Comparison of ENCODE assay signal across 9 mouse cellular contexts in the genomic region with DNA sequence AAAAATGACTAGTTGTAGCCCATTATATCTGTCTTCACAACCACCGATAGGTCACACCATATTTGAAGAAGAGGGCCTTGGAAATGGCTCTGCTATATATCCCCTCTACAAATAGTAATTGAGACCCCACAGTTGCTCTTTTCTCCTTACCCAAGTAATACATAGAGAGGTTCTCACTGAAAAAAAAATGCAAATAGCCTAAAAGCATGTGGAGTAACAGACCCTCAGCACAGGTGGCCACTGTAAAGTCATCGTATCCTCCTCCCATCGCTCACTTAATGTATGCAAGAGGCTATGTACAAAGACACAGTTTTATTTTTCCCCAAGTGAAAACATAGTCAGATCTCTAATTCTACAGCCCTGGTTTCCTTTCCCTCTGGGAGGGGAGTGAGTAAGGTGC. TPM values are rescaled to one million over a fixed set of nuclear protein-coding genes. Genes with fewer than 3 reads are reported as not detected.
A peak's percentile ranks its signal among the peaks of the same experiment; 100 is the strongest.
DNase-seq lines count a peak whose midpoint lies in the region; ATAC-seq and TF ChIP-seq lines count a peak whose summit lies in the region.
"Had no signal": no experiment of that assay in that cellular context is flagged by ENCODE, and none has a peak within 500 bp of the region (broad histone marks: within the 10 kb centered on the region; RNA-seq: fewer than 3 reads in every experiment).

No protein-coding gene starts in this region.

- no peak for DNase-seq in left cerebral cortex, adult 2 months (ENCODE audit: extremely low spot score in 1 of 2, low spot score in 2 of 2)
- DNase-seq in left cerebral cortex, postnatal 14 days (ENCODE audit: low spot score in 2 of 2) = no peak
- no peak for DNase-seq in hindbrain, postnatal 0 days (ENCODE audit: low spot score)
- no peak for DNase-seq in left cerebral cortex, postnatal 36 days (ENCODE audit: low spot score in 2 of 2)
- DNase-seq in layer of hippocampus, postnatal 25 days (ENCODE audit: extremely low spot score in 1 of 2, low spot score in 1 of 2) = no peak
- DNase-seq: lung, adult 18-20 months; right cerebral cortex, postnatal 25 days had no signal

- no peaks in the 10 kb centered on the region for H3K9me3 ChIP-seq in hindbrain, postnatal 0 days (ENCODE audit: low read length)

- H3K79me2 ChIP-seq in myocyte (ENCODE audit: control insufficient read depth, insufficient read depth) = peaks cover 68% of the 10 kb centered on the region

- peaks cover 36% of the 10 kb centered on the region for H3K4me1 ChIP-seq in embryonic fibroblast, embryonic 13.5 days (ENCODE audit: control insufficient read depth, insufficient read depth, low read length)
- H3K4me1 ChIP-seq in hindbrain, postnatal 0 days (ENCODE audit: insufficient read depth, low read length) = peaks cover 42% of the 10 kb centered on the region

- no peak for TF ChIP-seq CTCF in left cerebral cortex, adult 2 months (IDR thresholded peaks at IDR 0.05)
- TF ChIP-seq CTCF in embryonic fibroblast, embryonic 13.5 days (IDR thresholded peaks at IDR 0.05; ENCODE audit: borderline replicate concordance, insufficient read depth, low read length) = no peak
- no peak for TF ChIP-seq CTCF in hindbrain, postnatal 0 days (IDR thresholded peaks at IDR 0.05; ENCODE audit: low read depth)

- H3K9ac ChIP-seq in hindbrain, postnatal 0 days (replicated peaks; ENCODE audit: low read length) = no peak overlapping the region

- no peaks in the 10 kb centered on the region for H3K36me3 ChIP-seq in hindbrain, postnatal 0 days (ENCODE audit: insufficient read depth, low read length)
- H3K36me3 ChIP-seq in myocyte (ENCODE audit: control insufficient read depth, insufficient read depth) = no peaks in the 10 kb centered on the region

- H3K27me3 ChIP-seq in hindbrain, postnatal 0 days (ENCODE audit: insufficient read depth, low read length) = no peaks in the 10 kb centered on the region
- H3K27me3 ChIP-seq in myocyte (ENCODE audit: control insufficient read depth, insufficient read depth, insufficient read length) = no peaks in the 10 kb centered on the region

- H3ac ChIP-seq in myocyte (ENCODE audit: control insufficient read depth, insufficient read length) = no peak overlapping the region

- WGBS in hindbrain, postnatal 0 days = 72% methylated on average over 3 of the region's 3 CpGs

- H3K27ac ChIP-seq in left cerebral cortex, adult 2 months = peak overlapping the region; percentile 24; the same call in 1 of the 2 replicates
- peak overlapping the region; percentile 95; the same call in 1 of the 2 replicates for H3K27ac ChIP-seq in embryonic fibroblast, embryonic 13.5 days (ENCODE audit: insufficient read depth, low read length)
- peak overlapping the region; percentile 22; the same call in 1 of the 2 replicates for H3K27ac ChIP-seq in hindbrain, postnatal 0 days

- TF ChIP-seq POLR2A in embryonic fibroblast, embryonic 13.5 days (IDR thresholded peaks at IDR 0.05; ENCODE audit: low read depth, low read length) = no peak
- no peak for TF ChIP-seq POLR2A in myocyte (IDR thresholded peaks at IDR 0.05; ENCODE audit: insufficient read length, low read depth)

- peak overlapping the region; percentile 90; the same call in 1 of the 2 replicates for H3K4me2 ChIP-seq in hindbrain, postnatal 0 days (ENCODE audit: low read depth, low read length)
- H3K4me2 ChIP-seq in myocyte (ENCODE audit: low read depth) = peak overlapping the region; percentile 72

- no peak overlapping the region for H3K4me3 ChIP-seq in left cerebral cortex, adult 2 months
- H3K4me3 ChIP-seq in embryonic fibroblast, embryonic 13.5 days (ENCODE audit: insufficient read depth, low read length) = no peak overlapping the region
- H3K4me3 ChIP-seq in hindbrain, postnatal 0 days (ENCODE audit: low read length) = no peak overlapping the region
- H3K4me3 ChIP-seq in myocyte = peak overlapping the region; percentile 61

- ATAC-seq in hindbrain, postnatal 0 days = no peak

- intact Hi-C loops in left cerebral cortex, adult 2 months (cut with DNase I) = loop anchor here (2.0 to 5.0 kb wide), 2 partner anchors 33 to 310 kb away; partner anchors contain the start of genes Atpaf2 and Gid4
- intact Hi-C loops in left cerebral cortex, postnatal 14 days (cut with DNase I) = no loop called here
- intact Hi-C loops in left cerebral cortex, postnatal 36 days (cut with DNase I) = loop anchor here (5.0 to 10.0 kb wide), 2 partner anchors 90 to 187 kb away; no protein-coding TSS in a partner anchor

TF ChIP-seq in myocyte, 11 proteins besides CTCF, POLR2A, EP300 and RAD21:
- TF ChIP-seq MYOG (IDR thresholded peaks at IDR 0.05; ENCODE audit: control insufficient read depth in 1 of 3, insufficient read depth in 1 of 3, insufficient read length in 2 of 3, low read depth in 2 of 3) (no peak), TCF3 (IDR thresholded peaks at IDR 0.05; ENCODE audit: insufficient read length, low read depth) (no peak), CEBPB (IDR thresholded peaks at IDR 0.05; ENCODE audit: insufficient read depth, poor library complexity, severe bottlenecking) (no peak), E2F4 (IDR thresholded peaks at IDR 0.05; ENCODE audit: insufficient read depth) (no peak), MAX (IDR thresholded peaks at IDR 0.05; ENCODE audit: low read depth) (no peak), SRF (IDR thresholded peaks at IDR 0.05; ENCODE audit: control insufficient read depth, insufficient read length, low read depth) (no peak), POLR2AphosphoS2 (IDR thresholded peaks at IDR 0.05; ENCODE audit: insufficient read length, low read depth) (no peak), REST (IDR thresholded peaks at IDR 0.05; ENCODE audit: insufficient read depth, insufficient read length) (no peak), MYOD1 (IDR thresholded peaks at IDR 0.05; ENCODE audit: control insufficient read depth in 1 of 3, insufficient read length in 2 of 3, low read depth in 2 of 3) (no peak), TCF12 (IDR thresholded peaks at IDR 0.05; ENCODE audit: insufficient read depth, poor library complexity, severe bottlenecking) (no peak), USF1 (IDR thresholded peaks at IDR 0.05; ENCODE audit: low read depth) (no peak)

RNA-seq across cellular contexts. Expression of gene Rai1, which starts 2.6 kb away (rescaled TPM):
- total RNA-seq in left cerebral cortex, adult 2 months (2021) = 10 to 100 TPM; 85.4 to 86.3 TPM
- 10 to 100 TPM; 58.8 to 60.5 TPM for total RNA-seq in left cerebral cortex, postnatal 14 days (2021)
- polyA plus RNA-seq in embryonic fibroblast, embryonic 13.5 days (2011; ENCODE audit: insufficient read length, low read depth, missing spikeins) = 25.9 and 29.1 TPM in 2 replicates
- 70.0 and 90.2 TPM in 2 replicates for total RNA-seq in hindbrain, postnatal 0 days (2014; rRNA removed)
- polyA plus RNA-seq in hindbrain, postnatal 0 days (2015; fragmentation: Nextera tagmentation; extraction: Ambion mirVana) = 20.8 and 24.9 TPM in 2 replicates
- polyA plus RNA-seq in myocyte (2012; fragmentation: generic; extraction: Trizol) = 26.0 TPM
- total RNA-seq in left cerebral cortex, postnatal 36 days (2021) = 10 to 100 TPM; 57.3 to 73.4 TPM
- 10 to 100 TPM; 60.2 to 76.4 TPM for total RNA-seq in layer of hippocampus, postnatal 25 days (2021)

Comparison
In these comparisons a context has a peak if more than half of its experiments do, and no peak if none do; other contexts are left out.
1. H3K27ac ChIP-seq: peak in every context shown above with its lines; median percentile 95 in embryonic fibroblast, embryonic 13.5 days; 24 in left cerebral cortex, adult 2 months; 22 in hindbrain, postnatal 0 days.